Mouse (Mus musculus) kidney, embryonic 14.5 days (tissue): ENCODE measurements around the gene Git2. TPM values are rescaled to one million over a fixed set of nuclear protein-coding genes. Genes with fewer than 3 reads are reported as not detected.
A peak's percentile ranks its signal among the peaks of the same experiment; 100 is the strongest.

Experiments
- ATAC-seq: fragments of 200-750 bp; cut with Nextera tagmentation; 2 replicates; pipeline ENCODE4 v1.8.0; 2017; ENCODE audit warnings: moderate number of reproducible peaks, mild to moderate bottlenecking, moderate TSS enrichment, moderate library complexity; ENCODE audit not compliant: low FRiP score, low TSS enrichment
- H3K27ac ChIP-seq: fragments of 300-500 bp; sonication (generic); 2 replicates; pipeline ENCODE4 v1.5.1; 2014; ENCODE audit warnings: low read depth, mild to moderate bottlenecking, low read length, moderate library complexity, mixed read lengths
- H3K27me3 ChIP-seq: fragments of 300-500 bp; sonication (generic); 2 replicates; pipeline ENCODE4 v1.6.1; 2014; ENCODE audit warnings: mild to moderate bottlenecking, low read length; ENCODE audit not compliant: control insufficient read depth, insufficient read depth
- H3K36me3 ChIP-seq: fragments of 300-500 bp; sonication (generic); 2 replicates; pipeline ENCODE4 v1.6.1; 2014; ENCODE audit warnings: low read length, mixed read lengths; ENCODE audit not compliant: control insufficient read depth, insufficient read depth
- H3K4me1 ChIP-seq: fragments of 300-500 bp; sonication (generic); 2 replicates; pipeline ENCODE4 v1.6.1; 2014; ENCODE audit warnings: low read length, mixed read lengths; ENCODE audit not compliant: control insufficient read depth, insufficient read depth
- H3K4me2 ChIP-seq: fragments of 300-500 bp; sonication (generic); replicated peaks from 2 replicates; pipeline ENCODE4 v1.6.1; 2014; ENCODE audit warnings: low read depth, mild to moderate bottlenecking, low read length
- H3K4me3 ChIP-seq: fragments of 300-500 bp; sonication (generic); 2 replicates; pipeline ENCODE4 v1.5.1; 2014; ENCODE audit warnings: mild to moderate bottlenecking, low read length
- H3K9ac ChIP-seq: fragments of 300-500 bp; sonication (generic); 2 replicates; pipeline ENCODE4 v1.6.1; 2014; ENCODE audit warnings: low read depth, mild to moderate bottlenecking, low read length, moderate library complexity
- H3K9me3 ChIP-seq: fragments of 300-500 bp; sonication (generic); 2 replicates; pipeline ENCODE4 v1.6.1; 2016; ENCODE audit warnings: low read length; ENCODE audit not compliant: control insufficient read depth
- WGBS: fragments of 180-500 bp; shearing (Covaris S2); extraction: QIAGEN DNeasy Blood & Tissue Kit; methylation state at CpG from one replicate; pipeline ENCODE4 v1.1.7; 2014; 5-methylcytosine and 5-hydroxymethylcytosine counted together
- polyA plus RNA-seq: library from polyadenylated mRNA; unstranded; fragments of >200 nt; fragmentation: Nextera tagmentation; extraction: Ambion mirVana; gene quantifications from 2 replicates; pipeline ENCODE4 v1.2.1, GENCODE M21; 2014

The Git2 gene
- polyA plus RNA-seq, 1 experiment from 2014 or later, result 41.7 TPM

DNA sequence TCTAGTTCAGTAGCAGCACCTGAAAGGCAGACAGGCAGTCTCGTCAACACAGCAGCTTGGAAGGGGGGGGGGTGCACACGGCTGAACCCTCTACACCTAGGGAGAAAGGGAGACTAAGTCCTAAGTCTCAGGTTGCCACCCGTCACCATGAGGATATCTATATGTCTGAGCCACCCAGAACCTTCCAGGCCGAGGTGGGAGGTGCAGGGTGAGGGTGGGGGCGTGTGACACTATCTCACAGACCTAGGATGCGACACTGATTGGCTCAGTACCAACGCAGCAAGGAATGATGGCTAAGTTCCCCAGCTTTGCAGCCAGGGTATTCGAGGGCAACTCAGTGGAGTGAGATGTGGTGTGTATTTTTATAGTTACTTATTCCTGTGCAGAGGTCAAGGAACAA is 33.1 kb upstream of the Git2 start:
- Histone ChIP-seq H3K36me3 (peaks cover 57% of the 10 kb centered on the region), H3K9ac (no peak overlapping the region), H3K9me3 (no peaks in the 10 kb centered on the region), H3K4me1 (peaks cover 7% of the 10 kb centered on the region; the same call in 1 of the 2 replicates), H3K4me3 (no peak overlapping the region), H3K4me2 (no peak overlapping the region), H3K27me3 (no peaks in the 10 kb centered on the region), H3K27ac (no peak overlapping the region)
- WGBS, result 80% methylated on average over 8 of the region's 8 CpGs
- no peak for ATAC-seq

DNA sequence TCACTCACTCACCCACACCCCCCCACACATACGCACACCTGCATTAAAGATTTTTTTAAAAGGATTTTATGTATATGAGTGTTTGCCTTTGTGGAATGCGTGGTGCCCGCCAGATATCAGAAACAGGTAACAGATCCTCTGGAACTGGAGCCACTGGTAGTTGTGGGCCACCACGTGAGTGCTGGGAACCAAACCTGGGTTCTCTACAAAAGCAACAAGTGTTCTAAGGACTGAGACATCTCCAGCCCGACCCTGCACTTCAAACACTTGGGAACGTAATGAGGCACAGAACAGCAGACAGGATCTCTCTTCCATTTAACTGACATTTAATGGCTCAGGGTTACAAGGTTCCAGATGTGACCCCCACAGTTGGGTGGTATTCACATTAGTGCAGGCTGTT is 32.6 kb upstream of the Git2 start:
- Histone ChIP-seq H3K4me2 (no peak overlapping the region), H3K4me1 (peaks cover 7% of the 10 kb centered on the region; the same call in 1 of the 2 replicates), H3K36me3 (peaks cover 61% of the 10 kb centered on the region), H3K9me3 (no peaks in the 10 kb centered on the region), H3K27me3 (no peaks in the 10 kb centered on the region), H3K9ac (no peak overlapping the region), H3K27ac (0 out of 2 replicates have a peak overlapping the region, but pooled peaks have one; percentile 56), H3K4me3 (no peak overlapping the region)
- no peak for ATAC-seq
- 66% methylated on average over 6 of the region's 6 CpGs for WGBS

DNA sequence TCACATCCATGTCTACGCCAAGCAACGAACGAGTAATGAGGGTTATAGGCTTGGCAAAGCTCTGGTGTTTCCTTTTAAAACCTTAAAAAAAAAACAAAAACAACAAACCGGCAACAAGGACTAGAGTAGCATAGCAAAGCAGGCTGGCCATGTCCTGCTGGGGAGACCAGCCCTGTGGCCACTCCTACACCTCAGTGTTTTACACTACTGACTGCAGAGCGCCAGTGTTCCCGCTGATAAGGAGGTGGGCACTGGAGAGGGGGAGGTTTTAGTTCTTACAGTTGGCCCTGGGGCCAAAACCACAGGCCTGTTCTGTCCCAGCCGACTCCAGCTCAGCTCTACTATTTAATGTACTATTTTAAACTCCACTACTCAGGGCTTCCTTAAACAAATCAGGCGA is 32.2 kb upstream of the Git2 start:
- H3K27me3 ChIP-seq, result no peaks in the 10 kb centered on the region
- ATAC-seq, result no peak
- peaks cover 7% of the 10 kb centered on the region; the same call in 1 of the 2 replicates for H3K4me1 ChIP-seq
- H3K27ac ChIP-seq, result peak overlapping the region; percentile 56; the same call in 1 of the 2 replicates
- H3K4me2 ChIP-seq, result no peak overlapping the region
- WGBS, result 37% methylated on average over 8 of the region's 8 CpGs
- no peaks in the 10 kb centered on the region for H3K9me3 ChIP-seq
- H3K36me3 ChIP-seq, result peaks cover 66% of the 10 kb centered on the region
- H3K9ac ChIP-seq, result no peak overlapping the region
- no peak overlapping the region for H3K4me3 ChIP-seq

DNA sequence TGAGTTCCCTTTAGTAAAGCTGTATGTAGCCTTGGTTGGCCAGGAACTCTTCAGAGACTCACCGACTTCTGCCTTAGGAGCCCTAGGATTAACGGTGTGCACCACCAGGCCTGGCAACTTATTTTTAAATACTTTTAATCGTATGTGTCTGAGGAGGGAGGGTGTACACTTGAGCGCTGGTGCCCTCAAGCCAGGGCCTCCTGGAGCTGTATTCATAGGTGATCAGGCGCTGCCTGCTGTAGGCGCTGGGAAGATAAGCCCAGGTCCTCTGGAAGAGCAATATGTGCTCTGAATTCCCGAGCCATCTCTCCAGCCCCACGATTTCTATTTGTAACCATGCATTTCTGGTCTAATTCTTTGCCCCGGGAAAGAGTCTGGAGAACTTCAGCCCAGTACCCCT is 31.7 kb upstream of the Git2 start:
- ATAC-seq, result no peak
- Histone ChIP-seq H3K27ac (peak overlapping the region; percentile 56; the same call in 1 of the 2 replicates), H3K9me3 (no peaks in the 10 kb centered on the region), H3K4me2 (no peak overlapping the region), H3K27me3 (no peaks in the 10 kb centered on the region), H3K9ac (no peak overlapping the region), H3K4me3 (no peak overlapping the region), H3K4me1 (peaks cover 7% of the 10 kb centered on the region; the same call in 1 of the 2 replicates), H3K36me3 (peaks cover 68% of the 10 kb centered on the region)
- 60% methylated on average over 9 of the region's 9 CpGs for WGBS

DNA sequence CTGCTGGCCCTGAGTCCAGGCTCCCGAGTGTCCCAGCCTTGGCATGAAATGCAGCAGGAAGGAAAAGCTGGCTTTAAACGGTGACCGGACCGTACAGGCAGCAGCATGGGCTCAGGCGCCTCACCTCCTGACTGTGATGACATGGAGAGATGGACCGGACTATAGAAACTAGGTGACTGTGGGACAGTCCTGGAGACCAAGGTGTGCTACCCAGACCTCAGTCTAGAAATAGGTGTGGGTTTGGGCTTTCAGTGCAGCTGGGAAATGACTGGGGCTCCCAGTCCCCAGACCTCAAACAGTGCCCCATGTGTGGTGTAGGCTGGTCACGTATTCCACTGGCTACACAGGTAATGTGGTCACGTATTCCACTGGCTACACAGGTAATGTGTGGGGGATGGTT is 31.3 kb upstream of the Git2 start:
- Histone ChIP-seq H3K36me3 (peaks cover 70% of the 10 kb centered on the region), H3K4me2 (no peak overlapping the region), H3K4me3 (no peak overlapping the region), H3K27ac (peak overlapping the region; percentile 42; the same call in 1 of the 2 replicates), H3K9ac (no peak overlapping the region), H3K4me1 (peaks cover 7% of the 10 kb centered on the region; the same call in 1 of the 2 replicates), H3K9me3 (no peaks in the 10 kb centered on the region), H3K27me3 (no peaks in the 10 kb centered on the region)
- 76% methylated on average over 8 of the region's 8 CpGs for whole genome bisulfite sequencing
- ATAC-seq, result no peak

DNA sequence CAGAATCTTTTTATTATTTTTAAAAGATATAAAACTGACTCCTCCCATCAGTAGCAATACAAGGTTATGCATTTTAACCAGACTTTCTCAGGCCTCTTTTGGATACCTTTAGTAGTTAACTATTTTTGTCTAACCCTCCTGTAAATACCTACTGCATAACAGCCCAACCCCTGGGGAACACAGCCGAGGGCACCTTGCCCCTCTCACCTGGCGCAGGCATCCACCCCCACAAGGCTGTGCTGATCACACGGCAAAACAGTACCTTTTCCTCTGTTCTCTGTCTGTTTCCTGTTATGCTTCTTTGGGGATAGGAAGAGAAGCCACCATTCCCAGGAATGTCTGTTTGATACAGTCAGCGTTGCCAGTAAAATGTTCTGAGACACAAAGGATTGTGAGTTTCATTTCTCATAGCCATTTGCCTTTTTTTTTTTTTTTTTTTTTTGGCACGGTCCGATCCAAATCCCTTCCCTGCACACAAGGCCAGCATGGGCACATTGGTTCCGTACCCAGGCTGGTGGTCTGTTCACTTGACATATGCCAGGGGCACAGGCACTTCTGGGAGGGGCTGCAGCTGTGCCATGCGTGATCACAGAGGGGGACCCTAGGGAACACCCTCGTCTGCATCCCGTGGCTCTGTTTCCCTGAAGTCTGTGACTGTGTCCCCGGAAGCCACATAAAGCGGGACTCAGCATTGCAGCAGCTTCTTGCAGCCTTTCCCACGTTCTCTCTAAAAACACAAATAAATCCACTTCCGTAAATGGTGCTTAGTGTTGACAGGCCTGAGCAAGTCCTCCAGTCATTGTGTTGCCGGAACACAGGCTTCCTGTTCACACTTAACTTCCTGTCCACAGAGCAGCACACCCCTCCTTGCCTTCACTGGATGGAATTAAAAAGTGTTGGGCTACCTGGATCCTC is 30.4 kb upstream of the Git2 start:
- Histone ChIP-seq H3K9ac (no peak overlapping the region), H3K36me3 (peaks cover 69% of the 10 kb centered on the region), H3K27me3 (no peaks in the 10 kb centered on the region), H3K4me2 (no peak overlapping the region), H3K27ac (peak overlapping the region; percentile 42; the same call in 1 of the 2 replicates), H3K9me3 (no peaks in the 10 kb centered on the region), H3K4me1 (peaks cover 7% of the 10 kb centered on the region; the same call in 1 of the 2 replicates), H3K4me3 (no peak overlapping the region)
- ATAC-seq, result no peak
- 74% methylated on average over 15 of the region's 15 CpGs for WGBS

DNA sequence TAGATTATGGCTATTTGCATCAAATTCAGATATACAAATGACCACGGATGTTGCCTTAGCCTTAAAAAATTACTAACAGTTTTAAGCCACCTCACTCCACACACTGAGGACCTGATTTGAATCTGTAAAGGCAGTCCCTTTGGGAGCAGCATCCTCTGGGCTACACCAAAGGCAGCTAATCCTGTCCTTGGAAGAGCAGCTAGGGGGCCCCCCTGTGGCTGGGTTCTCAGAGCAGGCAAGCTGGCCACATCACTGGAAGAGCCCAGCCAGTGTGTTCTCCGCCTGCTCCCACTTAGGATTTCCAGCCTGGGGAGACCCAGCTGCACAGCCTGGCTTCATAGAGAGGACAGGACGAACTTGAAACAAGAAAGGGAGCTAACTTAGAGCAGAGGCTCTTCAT is 29.6 kb upstream of the Git2 start:
- Histone ChIP-seq H3K27me3 (no peaks in the 10 kb centered on the region), H3K9ac (no peak overlapping the region), H3K4me2 (no peak overlapping the region), H3K9me3 (no peaks in the 10 kb centered on the region), H3K4me1 (peaks cover 7% of the 10 kb centered on the region; the same call in 1 of the 2 replicates), H3K27ac (no peak overlapping the region), H3K36me3 (peaks cover 73% of the 10 kb centered on the region), H3K4me3 (no peak overlapping the region)
- ATAC-seq, result no peak
- 51% methylated on average over 3 of the region's 3 CpGs for WGBS

DNA sequence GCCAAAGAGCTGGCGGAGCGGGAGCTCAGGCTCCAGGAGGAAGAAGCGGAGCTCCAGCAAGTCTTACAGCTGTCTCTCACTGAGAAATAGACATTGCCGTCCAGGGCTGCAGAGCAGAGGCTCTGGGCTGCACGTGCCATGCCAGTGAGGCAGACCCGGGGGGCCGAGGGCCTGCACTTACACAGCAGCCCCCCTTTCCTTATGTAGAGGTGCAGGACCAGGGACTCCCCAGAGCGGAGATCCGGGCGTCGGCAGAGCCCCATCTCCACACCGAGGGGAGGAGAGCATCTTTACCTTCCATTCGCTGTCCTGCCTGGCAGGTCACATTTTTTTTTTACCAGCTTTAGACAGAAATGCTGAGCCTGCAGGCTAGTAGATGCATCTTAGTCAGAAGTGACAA is 29.0 kb upstream of the Git2 start:
- Histone ChIP-seq H3K4me1 (peaks cover 5% of the 10 kb centered on the region; the same call in 1 of the 2 replicates), H3K27me3 (no peaks in the 10 kb centered on the region), H3K4me2 (no peak overlapping the region), H3K4me3 (no peak overlapping the region), H3K27ac (no peak overlapping the region), H3K9ac (no peak overlapping the region), H3K9me3 (no peaks in the 10 kb centered on the region), H3K36me3 (peaks cover 74% of the 10 kb centered on the region)
- ATAC-seq, result no peak
- 88% methylated on average over 13 of the region's 13 CpGs for WGBS

DNA sequence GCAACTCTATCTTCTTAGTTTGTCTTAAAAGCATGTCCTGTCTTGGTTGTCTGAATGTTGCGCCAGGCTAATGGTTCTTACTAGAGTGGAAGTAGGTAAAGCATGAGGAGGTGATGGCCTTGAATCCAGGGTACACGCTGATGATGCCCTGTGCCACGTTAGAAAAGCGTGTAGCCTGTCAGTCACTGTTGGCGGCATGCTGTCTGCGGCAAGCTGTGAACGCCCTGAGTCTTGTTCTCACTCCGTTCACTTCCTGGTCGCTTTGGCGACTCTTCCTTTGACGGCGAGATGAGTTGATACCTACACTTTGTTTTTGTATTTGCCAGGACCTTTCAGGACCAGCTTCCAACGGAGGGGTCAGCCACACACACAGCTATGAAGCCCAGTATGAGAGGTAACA is 27.9 kb upstream of the Git2 start:
- 91% methylated on average over 13 of the region's 13 CpGs for WGBS
- peaks cover 74% of the 10 kb centered on the region for H3K36me3 ChIP-seq
- no peak overlapping the region for H3K27ac ChIP-seq
- no peak for ATAC-seq
- 0 out of 2 replicates have a peak, but pooled peaks cover 4% of the 10 kb centered on the region for H3K4me1 ChIP-seq
- no peak overlapping the region for H3K4me2 ChIP-seq
- no peak overlapping the region for H3K9ac ChIP-seq
- no peaks in the 10 kb centered on the region for H3K9me3 ChIP-seq
- H3K4me3 ChIP-seq, result no peak overlapping the region
- no peaks in the 10 kb centered on the region for H3K27me3 ChIP-seq
